Mouse (Mus musculus): Measurements from ENCODE around the gene Apoa4.

- no peak for TF ChIP-seq CTCF (IDR thresholded peaks at IDR 0.05; ENCODE audit: borderline replicate concordance, insufficient read depth, low read depth, low read length)
- TF ChIP-seq POLR2A (IDR thresholded peaks at IDR 0.05; ENCODE audit: borderline replicate concordance, insufficient read depth, low read length), result no peak
These were observed 45.7 kb upstream of the Apoa4 start for GRCm38 (mm10) chr9:46194809-46195208.
